Mouse (Mus musculus) lung, postnatal 0 days (tissue): Measurements from ENCODE around the gene Eri3.

Experiments used
- CTCF ChIP-seq: IDR thresholded peaks from 2 replicates; pipeline ENCODE4 v1.5.1; 2016; ENCODE audit warnings: antibody characterized with exemption, mild to moderate bottlenecking
- EP300 ChIP-seq: IDR thresholded peaks from 2 replicates; pipeline ENCODE4 v1.6.1; 2016; ENCODE audit warnings: antibody characterized with exemption, mild to moderate bottlenecking, control low read depth

- TF ChIP-seq CTCF, result no peak
- TF ChIP-seq EP300, result peak; percentile 42; the same call in 1 of the 2 replicates
Observed at GRCm38 (mm10) chr4:117636152-117636551, 86.0 kb downstream of the Eri3 start.
